Mouse (Mus musculus) CH12.LX (cell line): ENCODE results near the gene Rb1. TPM values are rescaled to one million over a fixed set of nuclear protein-coding genes. Genes with fewer than 3 reads are reported as not detected.

Experiments used
- DNase-seq: peaks from one replicate; pipeline ENCODE4 v3.0.0-alpha.2; 2013; ENCODE audit errors: extremely low read depth
- H3K27ac ChIP-seq: 2 replicates; pipeline ENCODE4 v1.5.1; 2012; ENCODE audit warnings: low read depth, mild to moderate bottlenecking, control low read depth, moderate library complexity; ENCODE audit not compliant: insufficient read depth
- H3K27me3 ChIP-seq: replicated peaks from 2 replicates; pipeline ENCODE3; 2012; ENCODE audit warnings: inconsistent platforms
- H3K36me3 ChIP-seq, 2 experiments: replicated peaks in 1 of 2; 2 replicates each; pipeline versions ENCODE3 to v1.6.1; 2012; ENCODE audit warnings: inconsistent platforms in 1 of 2, low read length in 1 of 2, mild to moderate bottlenecking in 1 of 2, mixed read lengths in 1 of 2, moderate library complexity in 1 of 2; ENCODE audit not compliant: control insufficient read depth in 1 of 2, insufficient read depth in 1 of 2
- H3K4me1 ChIP-seq, 2 experiments: 2 replicates each; pipeline ENCODE4 v1.6.1; 2012; ENCODE audit warnings: inconsistent platforms in 1 of 2, moderate library complexity in 1 of 2; ENCODE audit not compliant: insufficient read depth in 2 of 2, control insufficient read depth in 1 of 2
- H3K4me2 ChIP-seq: 2 replicates; pipeline ENCODE4 v1.6.1; 2012; ENCODE audit warnings: low read depth, mild to moderate bottlenecking, control low read depth; ENCODE audit not compliant: poor library complexity, insufficient read depth, severe bottlenecking
- H3K4me3 ChIP-seq, 3 experiments: fragments of 150-350 bp in 1 of 3; sonication (generic) in 1 of 3; replicated peaks in 1 of 3; 2 replicates each; pipeline versions ENCODE3 to v1.5.1; 2011 to 2012; ENCODE audit warnings: low read depth in 2 of 3, low read length in 2 of 3, mild to moderate bottlenecking in 2 of 3, moderate library complexity in 2 of 3, control low read depth in 1 of 3, improper control_type of control experiment in 1 of 3, inconsistent platforms in 1 of 3, mixed read lengths in 1 of 3; ENCODE audit not compliant: poor library complexity in 1 of 3
- H3K79me2 ChIP-seq: replicated peaks from 2 replicates; pipeline ENCODE4 v1.6.1; 2012; ENCODE audit warnings: mild to moderate bottlenecking, moderate library complexity; ENCODE audit not compliant: control insufficient read depth, poor library complexity, insufficient read depth, severe bottlenecking; ENCODE audit errors: extremely low read depth
- H3K9ac ChIP-seq: 2 replicates; pipeline ENCODE4 v1.6.1; 2012; ENCODE audit warnings: low read depth, mild to moderate bottlenecking, control low read depth, moderate library complexity; ENCODE audit not compliant: insufficient read depth
- H3K9me3 ChIP-seq: replicated peaks from 2 replicates; pipeline ENCODE3; 2012; ENCODE audit warnings: low read length, inconsistent platforms, mixed read lengths
- BHLHE40 ChIP-seq: IDR thresholded peaks from 2 replicates; pipeline ENCODE4 v1.6.1; 2011; ENCODE audit warnings: mild to moderate bottlenecking, low read depth, low read length, improper control_type of control experiment
- CTCF ChIP-seq, 2 experiments: IDR thresholded peaks in 1 of 2; conservative IDR thresholded peaks in 1 of 2; 2 replicates each; pipeline ENCODE4 v1.5.1; 2011 to 2012; ENCODE audit warnings: low read depth in 2 of 2, low read length in 2 of 2, improper control_type of control experiment in 1 of 2, inconsistent platforms in 1 of 2, mild to moderate bottlenecking in 1 of 2, moderate library complexity in 1 of 2
- ELF1 ChIP-seq: IDR thresholded peaks from 2 replicates; pipeline ENCODE4 v1.6.1; 2014; ENCODE audit warnings: low read depth, mild to moderate bottlenecking, inconsistent platforms, low read length, improper control_type of control experiment
- ETS1 ChIP-seq: conservative IDR thresholded peaks from 2 replicates; pipeline ENCODE4 v1.6.1; 2012; ENCODE audit warnings: low read depth, mild to moderate bottlenecking, inconsistent platforms, low read length, improper control_type of control experiment, moderate library complexity
- GABPA ChIP-seq: IDR thresholded peaks from 2 replicates; pipeline ENCODE4 v1.6.1; 2012; ENCODE audit warnings: low read depth, low read length, improper control_type of control experiment, inconsistent platforms; ENCODE audit not compliant: insufficient replicate concordance
- JUND ChIP-seq: conservative IDR thresholded peaks from 2 replicates; pipeline ENCODE4 v1.6.1; 2011; ENCODE audit warnings: low read depth, low read length, improper control_type of control experiment
- KAT2A ChIP-seq: IDR thresholded peaks from 2 replicates; pipeline ENCODE4 v1.6.1; 2012; ENCODE audit warnings: low read length, improper control_type of control experiment, inconsistent platforms; ENCODE audit not compliant: insufficient replicate concordance
- MAX ChIP-seq: IDR thresholded peaks from 2 replicates; pipeline ENCODE4 v1.6.1; 2011; ENCODE audit warnings: low read length, improper control_type of control experiment
- MAZ ChIP-seq: IDR thresholded peaks from 2 replicates; pipeline ENCODE4 v1.6.1; 2012; ENCODE audit warnings: low read depth, mild to moderate bottlenecking, inconsistent platforms, low read length, improper control_type of control experiment, moderate library complexity
- MEF2A ChIP-seq: IDR thresholded peaks from 2 replicates; pipeline ENCODE4 v1.6.1; 2014; ENCODE audit warnings: low read depth, mild to moderate bottlenecking, inconsistent platforms, low read length, improper control_type of control experiment, borderline replicate concordance
- MXI1 ChIP-seq: IDR thresholded peaks from 2 replicates; pipeline ENCODE4 v1.6.1; 2011; ENCODE audit warnings: mild to moderate bottlenecking, low read depth, low read length, improper control_type of control experiment
- MYC ChIP-seq: IDR thresholded peaks from 2 replicates; pipeline ENCODE4 v1.6.1; 2011; ENCODE audit warnings: low read depth, mild to moderate bottlenecking, improper control_type of control experiment, low read length
- NELFE ChIP-seq: IDR thresholded peaks from 2 replicates; pipeline ENCODE4 v1.6.1; 2011; ENCODE audit warnings: low read depth, low read length, improper control_type of control experiment
- NRF1 ChIP-seq: IDR thresholded peaks from 2 replicates; pipeline ENCODE4 v1.6.1; 2014; ENCODE audit warnings: low read depth, mild to moderate bottlenecking, inconsistent platforms, low read length, improper control_type of control experiment, moderate library complexity
- PAX5 ChIP-seq: IDR thresholded peaks from 2 replicates; pipeline ENCODE4 v1.6.1; 2012; ENCODE audit warnings: low read length, inconsistent platforms, mixed read lengths
- POLR2A ChIP-seq: IDR thresholded peaks from 2 replicates; pipeline ENCODE4 v1.6.1; 2011; ENCODE audit warnings: low read depth, mild to moderate bottlenecking, improper control_type of control experiment, low read length
- POLR2AphosphoS2 ChIP-seq: IDR thresholded peaks from 2 replicates; pipeline ENCODE4 v1.6.1; 2011; ENCODE audit warnings: low read depth, low read length, improper control_type of control experiment
- RAD21 ChIP-seq: IDR thresholded peaks from 2 replicates; pipeline ENCODE4 v1.6.1; 2011; ENCODE audit warnings: low read depth, mild to moderate bottlenecking, low read length, improper control_type of control experiment, moderate library complexity
- RCOR1 ChIP-seq: conservative IDR thresholded peaks from 2 replicates; pipeline ENCODE4 v1.6.1; 2012; ENCODE audit warnings: low read depth, mild to moderate bottlenecking, inconsistent platforms, low read length, improper control_type of control experiment
- SIN3A ChIP-seq: IDR thresholded peaks from 2 replicates; pipeline ENCODE4 v1.6.1; 2012; ENCODE audit warnings: low read length, improper control_type of control experiment, inconsistent platforms
- SMC3 ChIP-seq: IDR thresholded peaks from 2 replicates; pipeline ENCODE4 v1.6.1; 2011; ENCODE audit warnings: low read depth, low read length, improper control_type of control experiment
- TCF12 ChIP-seq: IDR thresholded peaks from 2 replicates; pipeline ENCODE4 v1.6.1; 2014; ENCODE audit warnings: low read depth, mild to moderate bottlenecking, inconsistent platforms, low read length, improper control_type of control experiment
- UBTF ChIP-seq: IDR thresholded peaks from 2 replicates; pipeline ENCODE4 v1.6.1; 2012; ENCODE audit warnings: low read depth, mild to moderate bottlenecking, inconsistent platforms, low read length, improper control_type of control experiment, moderate library complexity
- ZC3H11A ChIP-seq: IDR thresholded peaks from 2 replicates; pipeline ENCODE4 v1.6.1; 2012; ENCODE audit warnings: low read depth, mild to moderate bottlenecking, inconsistent platforms, low read length, improper control_type of control experiment
- ZKSCAN1 ChIP-seq: IDR thresholded peaks from 2 replicates; pipeline ENCODE4 v1.6.1; 2012; ENCODE audit warnings: low read depth, inconsistent platforms, low read length, improper control_type of control experiment, borderline replicate concordance
- ZMIZ1 ChIP-seq: IDR thresholded peaks from 2 replicates; pipeline ENCODE4 v1.6.1; 2012; ENCODE audit warnings: low read depth, mild to moderate bottlenecking, inconsistent platforms, low read length, improper control_type of control experiment
- ZNF384 ChIP-seq: IDR thresholded peaks from 2 replicates; pipeline ENCODE4 v1.6.1; 2012; ENCODE audit warnings: low read depth, low read length, improper control_type of control experiment, inconsistent platforms
- dilution Hi-C: fragments of 300-500 bp; cut with MboI; formaldehyde crosslinking; loops from 2 replicates; pipeline ENCODE4 v1.14.3; 2020; ENCODE audit warnings: low sequenced_read_pairs; ENCODE audit not compliant: extremely low pct_unique_long_range_greater_than_20kb, extremely low pct_ligation_motif_present
- in situ Hi-C: fragments of 300-500 bp; cut with MboI; formaldehyde crosslinking; loops from 3 replicates; pipeline ENCODE4 v1.14.3; 2019; ENCODE audit warnings: low sequenced_read_pairs, low pct_ligation_motif_present, low pct_unique_long_range_greater_than_20kb, mixed read lengths
- polyA plus RNA-seq: library from polyadenylated mRNA; unstranded; fragments of >175 nt; gene quantifications from 2 replicates; pipeline ENCODE4 v1.2.1, GENCODE M21; 2012; ENCODE audit warnings: low read depth; ENCODE audit not compliant: insufficient read length
- total RNA-seq, 2 experiments: library from RNA; depleted of rRNA; stranded (reverse); fragments of 300-350 nt in 1 of 2; fragments of >200 nt in 1 of 2; gene quantifications; 2 replicates each; pipeline ENCODE4 v1.2.3; 2012 to 2014

Gene Rb1
- total and polyA plus RNA-seq, 3 experiments, result 13.6 to 16.7 (median 15.2) TPM

GRCm38 (mm10) chr14:73303193-73303592 is 22.4 kb downstream of the Rb1 start:
- peak; percentile 64 for DNase-seq
- TF ChIP-seq ETS1 (no peak), PAX5 (no peak), SMC3 (peak; percentile 95), NELFE (no peak), ZMIZ1 (no peak), SIN3A (peak; percentile 57; the same call in 1 of the 2 replicates), MAZ (no peak), MXI1 (no peak), JUND (peak; percentile 26; the same call in 1 of the 2 replicates), ZC3H11A (peak; percentile 84), GABPA (no peak), MYC (no peak), TCF12 (no peak), NRF1 (no peak), RAD21 (peak; percentile 94), ELF1 (no peak), ZNF384 (peak; percentile 85), MAX (no peak), KAT2A (no peak), POLR2A (no peak), CTCF (conservative IDR thresholded peaks at IDR 0.05 in 1 of 2, IDR thresholded peaks at IDR 0.05 in 1 of 2; ENCODE audit: low read depth in 2 of 2, low read length in 2 of 2) (peak; percentile 75 to 94), RCOR1 (no peak)
- H3K9me3 ChIP-seq, result no peaks in the 10 kb centered on the region
- peaks cover 0 to 2% of the 10 kb centered on the region in 2 experiments for H3K36me3 ChIP-seq
- H3K27ac ChIP-seq, result no peak overlapping the region
- no peak overlapping the region for H3K4me3 ChIP-seq
- no peak overlapping the region for H3K9ac ChIP-seq
- peaks cover 0 to 5% of the 10 kb centered on the region in 2 experiments; a peak in 1 of 4 replicates for H3K4me1 ChIP-seq
- in situ Hi-C loops, result loop anchor here (10.0 kb wide), 1 partner anchor 478 kb away; no protein-coding TSS in a partner anchor
- dilution Hi-C loops, result no loop called here
- no peaks in the 10 kb centered on the region for H3K27me3 ChIP-seq
- H3K79me2 ChIP-seq, result no peaks in the 10 kb centered on the region; the same call in 1 of the 2 replicates
- no peak overlapping the region for H3K4me2 ChIP-seq

- in situ Hi-C loops, result loop anchor here (10.0 kb wide), 1 partner anchor 477 kb away; no protein-coding TSS in a partner anchor
Observed at GRCm38 (mm10) chr14:73301856-73302255, 23.8 kb downstream of the Rb1 start.

More at GRCm38 (mm10) chr14:73301856-73302255, 23.8 kb downstream of the Rb1 start:
- DNase-seq, result no peak
- Histone ChIP-seq H3K4me2 (no peak overlapping the region), H3K4me3 (no peak overlapping the region), H3K79me2 (no peaks in the 10 kb centered on the region; the same call in 1 of the 2 replicates), H3K27me3 (no peaks in the 10 kb centered on the region), H3K9me3 (no peaks in the 10 kb centered on the region), H3K27ac (no peak overlapping the region), H3K36me3 (peaks cover 0 to 4% of the 10 kb centered on the region in 2 experiments), H3K4me1 (peaks cover 0 to 3% of the 10 kb centered on the region in 2 experiments; a peak in 1 of 4 replicates), H3K9ac (no peak overlapping the region)
- TF ChIP-seq ZKSCAN1, result no peak
- no peak for TF ChIP-seq ZMIZ1
- TF ChIP-seq MEF2A, result no peak
- TF ChIP-seq BHLHE40, result no peak
- no peak for TF ChIP-seq UBTF
- TF ChIP-seq POLR2AphosphoS2, result no peak
- no peak for TF ChIP-seq ZC3H11A
- dilution Hi-C loops, result no loop called here
